Mouse (Mus musculus) myocyte (in vitro differentiated cells): ENCODE measurements at regions not wholly inside any gene's neighbourhood (a gene's known extent, or its start where the extent isn't known, plus 50 kb on each side); places are given as distances from the start of the nearest gene placed in this dataset.

Source experiments
- CEBPB ChIP-seq: IDR thresholded peaks from 2 replicates; pipeline ENCODE4 v1.6.1; 2011; ENCODE audit warnings: mild to moderate bottlenecking, moderate library complexity; ENCODE audit not compliant: poor library complexity, insufficient read depth, severe bottlenecking
- E2F4 ChIP-seq: IDR thresholded peaks from one replicate; pipeline ENCODE4 v1.6.1; 2011; ENCODE audit warnings: mild to moderate bottlenecking, control low read depth, moderate library complexity; ENCODE audit not compliant: insufficient read depth
- MAX ChIP-seq: IDR thresholded peaks from one replicate; pipeline ENCODE4 v1.6.1; 2011; ENCODE audit warnings: low read depth, mild to moderate bottlenecking, control low read depth
- MYOD1 ChIP-seq, 3 experiments: IDR thresholded peaks; one replicate each; pipeline ENCODE4 v1.6.1; 2011; ENCODE audit warnings: control low read depth in 2 of 3, low read depth in 2 of 3, mild to moderate bottlenecking in 2 of 3, moderate library complexity in 1 of 3; ENCODE audit not compliant: insufficient read length in 2 of 3, control insufficient read depth in 1 of 3
- MYOG ChIP-seq, 3 experiments: IDR thresholded peaks; one replicate each; pipeline ENCODE4 v1.6.1; 2011; ENCODE audit warnings: control low read depth in 2 of 3, low read depth in 2 of 3, mild to moderate bottlenecking in 2 of 3; ENCODE audit not compliant: insufficient read length in 2 of 3, control insufficient read depth in 1 of 3, insufficient read depth in 1 of 3
- POLR2A ChIP-seq: IDR thresholded peaks from one replicate; pipeline ENCODE4 v1.6.1; 2011; ENCODE audit warnings: low read depth, mild to moderate bottlenecking, control low read depth, moderate library complexity; ENCODE audit not compliant: insufficient read length
- POLR2AphosphoS2 ChIP-seq: IDR thresholded peaks from one replicate; pipeline ENCODE4 v1.6.1; 2011; ENCODE audit warnings: low read depth, control low read depth; ENCODE audit not compliant: insufficient read length
- SRF ChIP-seq: IDR thresholded peaks from one replicate; pipeline ENCODE4 v1.6.1; 2011; ENCODE audit warnings: low read depth; ENCODE audit not compliant: control insufficient read depth, insufficient read length
- TCF12 ChIP-seq: IDR thresholded peaks from one replicate; pipeline ENCODE4 v1.6.1; 2011; ENCODE audit warnings: mild to moderate bottlenecking, control low read depth; ENCODE audit not compliant: poor library complexity, insufficient read depth, severe bottlenecking
- TCF3 ChIP-seq: IDR thresholded peaks from one replicate; pipeline ENCODE4 v1.6.1; 2011; ENCODE audit warnings: low read depth, control low read depth; ENCODE audit not compliant: insufficient read length
- USF1 ChIP-seq: IDR thresholded peaks from one replicate; pipeline ENCODE4 v1.6.1; 2011; ENCODE audit warnings: low read depth, mild to moderate bottlenecking, control low read depth, moderate library complexity

GRCm38 (mm10) chr3:156407112-156407511, 154.5 kb upstream of the Negr1 start:
- TF ChIP-seq POLR2A (no peak), TCF3 (no peak), TCF12 (no peak), MYOG (IDR thresholded peaks at IDR 0.05; ENCODE audit: control insufficient read depth in 1 of 3, insufficient read depth in 1 of 3, insufficient read length in 2 of 3, low read depth in 2 of 3) (no peak), SRF (no peak), CEBPB (no peak), MAX (no peak), USF1 (no peak), MYOD1 (IDR thresholded peaks at IDR 0.05; ENCODE audit: control insufficient read depth in 1 of 3, insufficient read length in 2 of 3, low read depth in 2 of 3) (no peak), E2F4 (no peak), POLR2AphosphoS2 (no peak)
